Mouse (Mus musculus): Measurements from ENCODE around the gene Gpr183.

DNA sequence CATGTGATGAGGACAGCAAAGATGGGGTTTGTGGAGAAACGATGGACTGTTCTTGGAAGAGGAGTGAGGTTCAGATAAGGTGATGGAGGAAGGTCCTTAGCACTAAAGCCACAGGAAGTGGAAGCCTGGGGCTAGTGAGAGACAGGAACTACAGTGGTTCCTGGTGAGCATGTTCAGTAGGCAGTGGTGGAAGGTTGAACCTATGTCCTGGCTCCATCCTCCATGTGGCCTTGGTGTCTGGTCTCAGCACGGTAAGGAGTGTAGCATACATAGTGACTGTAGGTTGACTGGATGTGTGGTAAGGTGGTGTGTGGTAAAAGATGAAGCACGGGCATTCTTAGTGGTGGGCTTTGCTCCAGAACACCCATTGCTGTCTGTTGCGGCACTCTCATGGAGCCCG is 15.1 kb downstream of the Gpr183 start:
- TF ChIP-seq CTCF (IDR thresholded peaks at IDR 0.05; ENCODE audit: low read depth) = no peak
- TF ChIP-seq EP300 (IDR thresholded peaks at IDR 0.05; ENCODE audit: low read depth) = no peak
